Mouse (Mus musculus) large intestine, adult 2 months (tissue): ENCODE data around the gene Tfcp2l1. TPM values are rescaled to one million over a fixed set of nuclear protein-coding genes. Genes with fewer than 3 reads are reported as not detected.
A peak's percentile ranks its signal among the peaks of the same experiment; 100 is the strongest.
"Not testable (repeated sequence)": the region's sequence is repeated elsewhere in the genome, so short reads cannot be mapped to it uniquely, and the experiment has no call there.

Source experiments
- DNase-seq: peaks from one replicate; pipeline ENCODE4 v3.0.0-alpha.2; 2012; ENCODE audit warnings: low read depth, low spot score
- WGBS: fragments of 180-500 bp; shearing (Covaris S2); methylation state at CpG from one replicate; pipeline ENCODE4 v1.1.7; 2018; 5-methylcytosine and 5-hydroxymethylcytosine counted together
- polyA plus RNA-seq: library from polyadenylated mRNA; depleted of rRNA; stranded (reverse); fragments of >200 nt; gene quantifications from 2 replicates; pipeline ENCODE4 v1.2.3, GENCODE M21; 2012; rRNA removed

Tfcp2l1 gene
- 3.1 and 3.7 TPM in 2 replicates for polyA plus RNA-seq

DNA sequence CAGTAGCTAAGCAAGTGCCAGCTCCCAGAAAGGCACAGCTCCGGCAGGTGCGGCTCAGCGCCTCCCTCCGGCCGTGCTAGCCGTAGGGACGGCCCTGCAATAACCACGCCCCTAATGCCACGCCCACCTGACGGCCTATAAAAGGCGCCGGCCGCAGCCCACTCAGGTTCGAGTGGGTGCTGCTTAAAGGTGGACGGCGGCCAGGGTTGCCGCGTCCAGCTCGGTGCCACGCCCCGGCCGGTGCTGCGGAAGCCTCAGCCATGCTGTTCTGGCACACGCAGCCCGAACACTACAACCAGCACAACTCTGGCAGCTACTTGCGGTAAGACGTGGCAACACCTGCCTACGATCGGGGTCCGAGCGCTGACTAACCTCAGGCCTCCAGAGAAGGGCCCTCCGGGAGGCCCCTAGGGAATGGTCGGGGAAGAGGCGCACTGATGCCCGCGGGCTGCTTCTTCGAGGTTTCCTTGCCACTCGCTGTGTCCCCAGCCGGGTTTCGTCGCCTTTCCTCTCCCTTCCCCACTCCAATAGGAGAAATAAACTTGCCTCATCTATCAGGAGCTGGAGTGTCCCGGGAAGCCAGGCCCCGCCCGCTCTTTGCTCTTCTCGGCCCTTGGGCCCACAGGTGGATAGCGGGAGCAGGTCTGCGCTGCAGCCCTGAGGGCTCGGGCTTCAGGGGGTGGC, at the start of gene Tfcp2l1:
Gene Tfcp2l1 (plus strand): TSS at position 165 of the 684 bp plus-strand sequence.
- DNase-seq = no peak
- WGBS = under 1% methylated on average over 48 of the region's 48 CpGs

DNA sequence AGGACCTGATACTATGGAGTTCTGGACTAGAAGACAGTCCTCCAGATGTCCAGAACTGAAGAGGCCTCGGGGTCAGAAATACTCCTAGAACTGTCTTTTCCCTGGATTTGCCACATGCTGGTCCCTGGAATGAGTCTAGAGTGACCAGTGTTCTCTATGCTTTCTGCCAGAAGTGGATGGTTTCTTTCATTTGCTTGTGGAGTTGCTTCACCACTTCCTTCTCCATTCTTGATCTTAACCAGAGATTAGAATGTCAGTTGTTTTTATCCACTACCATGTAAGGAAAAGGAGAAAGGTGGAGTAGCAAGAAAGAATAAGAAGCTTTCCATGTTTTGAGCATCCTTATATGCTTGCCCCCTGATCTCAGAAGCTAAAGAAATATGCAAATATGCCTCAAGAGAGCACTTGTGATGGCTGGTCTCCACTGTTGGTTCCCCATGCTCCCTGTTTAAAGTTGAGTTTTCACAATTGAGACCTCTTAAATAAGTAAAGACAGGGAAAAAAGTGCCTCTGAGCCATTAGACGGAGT, 47.5 kb upstream of the Tfcp2l1 start:
- WGBS = 93% methylated on average over 2 of the region's 2 CpGs
- DNase-seq = no peak

DNA sequence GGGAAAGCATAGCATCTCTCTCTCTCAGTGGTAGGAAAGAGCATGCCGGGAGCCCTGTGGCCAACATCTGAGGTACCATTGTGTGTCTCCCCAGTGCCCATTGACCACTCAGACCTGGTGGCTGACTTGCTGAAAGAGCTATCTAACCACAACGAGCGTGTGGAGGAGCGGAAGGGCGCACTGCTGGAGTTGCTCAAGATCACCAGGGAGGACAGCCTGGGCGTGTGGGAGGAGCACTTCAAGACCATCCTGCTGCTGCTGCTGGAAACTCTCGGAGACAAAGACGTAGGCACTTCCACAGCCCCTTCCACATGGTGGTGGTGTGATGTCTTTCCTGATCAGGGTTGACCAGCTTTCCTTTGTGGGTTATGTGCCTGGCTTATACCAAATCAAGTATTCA, 46.6 kb upstream of the Tfcp2l1 start:
- 85% methylated on average over 8 of the region's 8 CpGs for WGBS
- no peak for DNase-seq

DNA sequence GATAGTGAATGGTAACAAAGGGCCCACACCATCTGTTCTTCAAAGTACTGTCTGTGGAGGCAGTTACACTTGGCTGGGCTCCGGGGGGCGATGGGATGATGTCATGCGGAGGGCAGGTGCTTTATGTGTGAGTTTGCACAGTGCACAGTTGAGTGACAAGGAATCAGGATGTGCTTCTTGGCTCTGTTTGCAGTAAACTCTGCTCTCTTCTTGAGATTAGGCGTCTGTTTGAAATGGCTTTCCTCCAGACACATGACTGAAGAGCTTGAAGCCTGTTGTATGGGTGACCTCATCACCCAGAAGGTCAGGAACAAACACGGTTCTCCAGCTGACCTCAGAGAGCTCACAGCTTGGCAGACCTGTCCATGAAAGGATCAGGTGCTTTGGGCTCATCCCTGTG, 38.0 kb upstream of the Tfcp2l1 start:
- WGBS = 41% methylated on average over 5 of the region's 5 CpGs
- DNase-seq = no peak

DNA sequence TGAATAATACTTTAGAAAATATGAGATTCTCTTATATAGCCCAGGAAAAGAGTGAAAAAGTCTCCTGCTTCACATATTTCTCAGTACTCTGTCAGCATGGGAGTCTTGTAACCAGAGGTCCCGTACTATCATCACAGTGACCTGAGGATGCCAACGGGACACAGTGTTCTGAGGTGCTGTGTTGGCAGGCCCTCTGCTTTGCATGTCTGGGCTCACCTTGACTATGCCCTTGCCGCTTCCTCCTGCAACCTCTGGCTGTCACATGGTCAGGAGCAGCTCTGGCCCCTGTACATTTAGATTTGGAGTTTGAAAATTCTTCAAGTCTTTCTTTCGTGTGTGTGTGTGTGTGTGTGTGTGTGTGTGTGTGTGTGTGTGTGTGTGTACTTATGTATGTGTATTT, 34.8 kb upstream of the Tfcp2l1 start:
- DNase-seq = no peak
- WGBS = 92% methylated on average over 4 of the region's 4 CpGs

DNA sequence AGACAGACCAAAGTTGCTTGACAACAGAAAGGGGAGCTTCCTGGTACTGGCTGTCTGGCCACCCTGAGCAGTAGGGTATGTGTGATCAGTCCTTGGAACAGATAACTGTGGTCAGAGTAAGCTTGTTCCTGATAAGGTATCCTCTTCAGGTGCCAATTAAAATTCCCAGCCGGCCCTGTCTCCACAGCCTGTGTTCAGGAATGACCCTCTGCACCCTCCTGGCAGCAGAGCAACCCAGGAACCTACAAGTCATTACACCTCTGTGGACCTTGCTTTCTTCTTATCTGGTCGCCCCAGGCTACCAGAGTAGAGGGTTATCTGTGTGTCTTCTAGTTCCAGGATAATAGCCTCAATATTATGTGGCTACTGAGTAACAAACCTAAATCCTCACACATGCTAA, 32.4 kb upstream of the Tfcp2l1 start:
- DNase-seq = no peak
- WGBS = 31% methylated on average over 2 of the region's 2 CpGs

DNA sequence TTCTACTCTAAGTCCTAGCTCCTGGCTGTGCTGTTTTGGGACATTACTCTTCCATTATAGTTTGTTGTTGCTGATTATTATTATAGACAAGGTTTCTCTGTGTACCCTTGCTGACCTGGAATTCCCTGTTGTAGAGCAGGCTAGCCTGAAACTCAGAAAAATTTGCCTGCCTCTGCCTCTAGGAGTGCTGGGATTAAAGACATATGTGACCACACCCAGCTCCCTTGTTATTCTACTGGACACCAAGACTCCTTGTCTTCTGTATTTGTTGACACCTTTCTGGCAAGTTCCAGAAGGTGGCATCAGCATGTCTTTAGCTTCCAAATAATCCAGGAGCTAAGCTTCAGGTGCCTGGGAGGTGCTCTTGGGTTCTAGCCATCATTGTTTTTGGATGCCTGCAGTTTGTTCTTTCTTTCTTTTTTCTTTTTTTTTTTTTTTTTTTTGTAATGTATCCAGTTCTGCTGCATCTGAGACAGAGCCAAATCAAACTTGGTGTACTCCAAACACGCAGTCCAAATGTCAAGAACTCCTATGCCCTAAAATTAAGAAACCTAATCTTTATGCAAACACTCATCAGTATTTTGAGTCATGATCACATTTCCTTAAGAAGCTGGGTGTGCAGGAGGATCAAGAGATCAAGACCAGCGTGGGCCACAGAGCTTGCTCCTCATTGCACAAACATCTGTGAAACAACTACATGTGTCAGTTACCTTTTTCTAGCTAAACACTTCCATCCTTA, 30.1 kb upstream of the Tfcp2l1 start:
- no peak for DNase-seq
- WGBS = 19% methylated on average over 2 of the region's 2 CpGs

DNA sequence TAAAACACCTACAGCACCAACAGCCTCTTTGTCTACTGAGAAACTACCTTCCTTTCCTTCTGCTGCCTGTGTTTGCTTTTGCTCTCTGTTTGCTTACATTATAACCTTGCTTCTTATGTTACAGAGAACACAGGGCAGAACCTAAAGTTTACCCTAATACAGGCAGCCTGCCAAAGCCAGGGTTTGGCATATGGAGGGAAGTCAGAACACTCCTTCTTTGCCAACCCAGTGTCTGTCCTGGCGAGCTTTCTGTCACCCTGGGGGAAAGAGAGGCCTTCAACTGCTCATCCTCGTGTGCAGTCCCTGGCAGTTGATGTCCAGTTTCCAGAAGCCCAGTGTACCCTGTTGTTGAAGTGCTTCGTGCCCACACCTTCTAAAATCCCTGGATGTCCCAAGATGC, 29.4 kb upstream of the Tfcp2l1 start:
- WGBS = 30% methylated on average over 3 of the region's 3 CpGs
- DNase-seq = peak; percentile 67

DNA sequence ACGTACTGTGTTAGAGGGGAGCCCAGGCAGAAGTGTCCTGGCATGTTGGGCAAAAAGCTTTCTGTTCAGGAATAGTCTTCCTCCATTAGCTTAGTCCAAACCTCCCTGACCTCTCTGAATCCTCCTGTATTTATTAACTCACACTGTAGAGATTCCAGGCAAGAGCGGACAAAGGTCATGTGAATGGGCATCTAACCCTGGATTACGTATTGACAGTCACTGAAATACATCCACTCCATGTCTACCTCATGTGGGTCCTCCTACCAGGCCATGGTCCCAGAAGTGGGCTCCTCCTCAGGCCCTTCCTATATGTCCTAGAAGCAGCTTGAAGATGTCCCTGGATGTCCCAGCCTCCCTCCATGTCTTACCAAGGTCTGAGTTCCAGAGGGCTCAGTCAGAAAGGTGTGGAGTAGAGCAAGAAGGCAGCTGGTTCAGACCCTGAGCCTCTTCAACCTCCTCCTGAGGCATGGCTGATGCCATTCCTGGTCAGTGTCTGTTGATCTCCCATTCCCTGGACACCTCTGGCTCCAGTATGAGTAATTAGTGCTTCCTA, 14.0 kb upstream of the Tfcp2l1 start:
- 70% methylated on average over 3 of the region's 3 CpGs for WGBS
- DNase-seq = no peak

DNA sequence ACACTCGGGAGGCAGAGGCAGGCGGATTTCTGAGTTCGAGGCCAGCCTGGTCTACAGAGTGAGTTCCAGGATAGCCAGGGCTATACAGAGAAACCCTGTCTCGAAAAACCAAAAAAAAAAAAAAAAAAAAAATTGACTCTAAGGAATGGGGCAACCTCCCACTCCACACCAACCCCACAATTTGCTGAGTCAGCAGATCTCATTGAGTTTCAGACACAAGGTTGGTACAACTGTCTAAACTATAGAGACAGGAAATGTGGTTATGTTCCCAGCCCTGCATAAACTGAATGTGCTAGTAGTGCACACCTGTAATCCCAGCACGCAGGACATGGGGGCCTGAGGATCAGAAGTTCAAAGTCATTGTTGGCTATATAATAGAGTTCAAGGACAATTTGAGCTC, 6.7 kb upstream of the Tfcp2l1 start:
- 88% methylated on average over 5 of the region's 5 CpGs for WGBS

DNA sequence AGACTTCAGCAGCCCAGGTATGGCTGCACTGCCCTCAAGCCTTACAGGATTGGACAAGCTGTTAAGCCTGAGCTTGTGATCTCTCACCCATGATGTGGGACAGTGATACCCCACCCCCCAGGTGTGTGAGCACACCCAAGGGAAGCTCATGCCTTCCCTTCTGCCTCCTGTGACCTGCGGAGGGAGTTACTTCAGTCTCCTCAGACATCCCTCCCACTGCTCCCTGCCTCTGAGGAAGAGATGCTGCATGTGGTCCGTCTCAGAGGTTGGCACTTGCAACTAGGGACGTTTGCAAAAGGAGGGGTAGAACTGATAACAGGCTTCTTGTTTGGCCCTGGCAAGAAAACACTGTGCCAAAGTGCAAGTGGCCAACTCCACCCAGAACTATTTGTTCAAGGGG, 4.9 kb upstream of the Tfcp2l1 start:
- 16% methylated on average over 3 of the region's 3 CpGs for WGBS
- no peak for DNase-seq

More for the DNA sequence above, 6.7 kb upstream of the Tfcp2l1 start:
- DNase-seq = not testable (repeated sequence)

DNA sequence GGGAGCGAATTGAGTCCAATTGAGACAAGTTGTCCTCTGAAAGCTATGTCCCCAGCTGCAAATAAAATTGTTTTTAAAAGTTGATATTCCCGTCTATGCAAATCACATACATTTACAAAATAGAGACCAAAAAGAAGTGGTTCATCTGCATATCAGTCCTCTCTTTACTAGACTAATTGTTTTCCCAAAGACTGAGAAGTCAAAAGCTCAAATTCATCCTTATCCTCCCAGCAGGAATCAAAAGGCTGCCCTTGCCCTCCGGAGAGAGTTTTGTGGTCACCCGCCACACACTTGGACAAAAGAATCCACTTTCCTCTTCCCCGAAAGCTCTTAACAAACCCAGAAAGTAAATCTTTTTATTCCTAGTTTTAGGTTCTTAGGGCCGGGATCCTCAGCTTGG, 2.3 kb upstream of the Tfcp2l1 start:
- WGBS = 80% methylated on average over 6 of the region's 6 CpGs
- no peak for DNase-seq

DNA sequence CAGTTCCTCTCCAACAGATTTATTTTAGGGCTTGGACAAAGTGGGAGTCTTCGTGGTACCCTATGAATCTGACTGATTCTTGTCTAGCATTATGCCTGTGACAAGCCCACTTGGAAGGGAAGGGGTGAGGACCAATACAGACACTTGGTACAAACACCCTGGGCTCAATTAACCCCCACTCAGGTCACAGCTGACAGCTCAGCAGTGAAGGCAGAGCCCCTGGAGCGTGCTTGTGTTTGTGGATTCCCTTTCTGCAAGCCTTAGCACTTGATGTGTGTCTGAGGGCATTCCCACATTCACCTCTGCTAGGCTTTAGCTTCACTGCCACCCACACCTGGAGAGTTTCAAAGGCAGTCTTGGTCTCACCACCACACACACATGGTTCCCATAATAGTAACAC, 1.8 kb upstream of the Tfcp2l1 start:
- 74% methylated on average over 2 of the region's 2 CpGs for WGBS
- DNase-seq = no peak

DNA sequence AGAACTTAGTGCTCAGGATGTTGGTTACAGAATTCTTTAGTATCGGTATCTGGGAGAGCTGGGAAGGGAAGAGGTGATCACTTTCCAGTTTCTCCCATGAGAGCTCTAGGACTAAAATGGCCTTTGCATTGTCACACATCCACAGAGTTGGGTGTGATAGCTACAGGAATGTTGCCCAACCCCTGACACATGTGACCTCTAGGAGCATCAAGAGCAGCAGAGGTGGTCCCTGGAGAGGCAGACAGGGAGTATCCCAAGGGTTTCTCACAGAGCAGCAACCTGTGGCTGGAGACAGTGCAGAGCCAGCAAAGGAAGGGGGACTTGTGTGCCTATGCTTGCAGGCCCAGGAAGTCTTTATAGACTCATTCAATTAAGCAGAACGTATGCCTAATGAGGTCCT, 1.3 kb upstream of the Tfcp2l1 start:
- WGBS = 77% methylated on average over 2 of the region's 2 CpGs
- no peak for DNase-seq

DNA sequence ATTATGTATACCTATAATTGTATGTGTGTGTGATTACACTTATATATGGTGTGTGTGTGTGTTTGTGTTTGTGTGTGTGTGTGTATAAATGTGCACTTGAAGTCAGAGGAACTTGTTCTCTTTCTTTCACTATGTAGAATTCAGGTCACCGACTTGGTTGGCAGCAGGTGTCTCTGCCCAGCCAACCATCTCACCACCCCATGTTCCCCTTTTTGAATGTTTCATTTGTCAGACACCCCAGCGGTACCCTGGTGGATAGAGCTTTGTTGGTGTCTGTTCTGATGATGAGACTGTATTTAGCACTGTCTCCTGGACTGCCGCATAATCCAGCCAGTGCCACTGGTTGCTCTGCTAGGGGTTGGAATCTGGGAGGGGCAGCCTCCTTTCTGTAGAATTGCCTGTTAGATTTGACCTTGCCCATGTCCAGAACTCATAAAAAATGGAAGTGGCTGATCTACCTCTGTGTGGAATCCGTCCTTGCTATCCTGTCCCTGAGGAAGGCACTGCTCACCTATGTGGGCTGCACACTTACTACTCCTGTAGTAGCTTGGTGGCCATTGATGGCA, 5.8 kb downstream of the Tfcp2l1 start:
- DNase-seq = no peak
- 64% methylated on average over 4 of the region's 4 CpGs for WGBS

DNA sequence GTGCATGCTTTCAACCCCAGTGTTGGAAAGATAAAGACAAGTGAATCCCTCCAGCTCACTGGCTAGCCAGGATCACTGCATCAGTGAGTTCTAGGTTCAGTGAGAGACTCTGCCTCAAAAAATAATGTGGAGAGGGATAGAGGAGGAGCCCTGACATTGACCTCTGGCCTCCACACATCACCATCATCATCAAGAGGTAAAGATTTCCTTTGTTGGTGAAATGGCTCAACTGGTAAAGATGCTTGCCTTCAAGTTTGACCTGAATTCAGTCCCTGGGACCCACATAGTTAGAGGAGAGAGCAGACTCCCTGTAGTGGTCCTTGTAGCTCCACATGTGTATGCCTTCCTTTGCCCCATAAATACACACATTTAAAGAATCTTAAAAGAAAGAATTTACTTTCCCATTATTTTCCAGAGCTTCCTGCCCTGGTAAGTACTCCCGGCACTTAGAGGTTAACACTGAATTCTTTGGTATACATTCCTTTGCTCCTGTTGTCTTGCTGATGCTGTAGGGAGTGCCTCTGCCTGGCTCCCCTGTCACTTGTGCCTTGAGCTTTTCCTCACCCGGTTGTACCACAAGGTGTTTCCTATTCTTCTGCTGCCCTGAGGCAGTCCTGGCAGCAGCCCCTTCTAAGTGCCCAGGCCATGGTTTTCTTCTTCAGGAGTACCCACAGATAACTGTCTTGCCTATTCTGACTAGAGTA, 14.7 kb downstream of the Tfcp2l1 start:
- no peak for DNase-seq
- 35% methylated on average over 2 of the region's 2 CpGs for WGBS

DNA sequence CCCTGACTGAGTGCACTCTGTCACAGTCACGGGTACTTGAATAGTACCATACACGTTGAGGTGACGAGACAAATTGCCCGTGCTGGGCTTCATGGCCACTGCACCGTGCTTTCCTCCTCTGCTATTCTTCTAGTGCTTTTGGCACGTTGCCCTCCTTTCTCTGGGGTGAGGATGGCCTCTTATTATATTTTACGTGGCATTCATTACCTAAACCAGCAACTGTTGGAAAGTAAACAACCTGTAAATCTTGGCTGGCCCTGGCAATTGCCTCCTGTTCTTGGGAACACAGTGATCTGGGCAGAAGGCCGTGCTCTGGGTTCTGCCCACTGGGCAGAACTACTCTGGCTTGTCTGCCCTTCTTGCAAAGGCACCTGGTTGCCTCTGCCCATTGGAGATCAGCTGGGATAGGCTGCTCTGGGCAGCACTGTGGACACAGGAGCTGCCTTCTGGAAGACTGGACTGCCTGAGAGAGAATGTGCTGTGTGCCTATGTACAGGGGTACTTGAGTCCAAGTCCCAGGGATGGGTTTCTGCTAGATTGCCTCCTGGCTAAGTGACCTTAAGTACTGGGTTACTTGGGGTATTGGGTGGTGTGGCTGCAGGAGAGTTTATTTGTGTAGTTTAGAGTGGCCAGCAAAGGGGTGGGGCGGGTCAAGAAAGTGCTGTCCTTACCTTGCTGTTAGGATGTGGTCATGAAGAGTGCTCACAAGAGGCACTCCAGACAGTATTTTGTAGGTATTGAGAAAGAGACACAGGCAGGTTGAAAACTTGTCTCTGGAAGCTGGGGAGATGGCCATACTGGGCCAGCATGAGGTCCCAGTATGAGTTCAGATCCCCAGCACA, 15.6 kb downstream of the Tfcp2l1 start:
- DNase-seq = peak; percentile 93
- 19% methylated on average over 9 of the region's 9 CpGs for WGBS

DNA sequence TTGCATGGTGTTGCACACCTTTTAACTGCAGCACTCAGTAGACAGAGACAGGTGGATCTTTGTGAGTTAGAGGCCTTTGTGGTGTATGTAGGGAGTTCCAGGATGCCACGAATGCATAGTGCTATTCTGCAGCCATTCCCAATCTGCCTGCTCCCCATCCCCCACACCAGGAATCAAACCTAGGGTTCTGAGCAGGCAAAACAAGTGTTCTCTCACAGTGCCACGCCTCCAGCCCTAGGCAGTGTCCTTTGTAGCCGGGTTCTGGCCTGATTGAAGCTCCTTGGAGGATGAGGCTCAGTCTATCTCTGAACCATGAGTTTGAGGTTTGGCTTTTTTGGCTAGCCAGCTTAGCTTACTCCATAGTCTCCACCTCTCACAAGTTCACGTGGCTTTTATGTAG, 18.0 kb downstream of the Tfcp2l1 start:
- DNase-seq = no peak
- 38% methylated on average over 4 of the region's 4 CpGs for WGBS

DNA sequence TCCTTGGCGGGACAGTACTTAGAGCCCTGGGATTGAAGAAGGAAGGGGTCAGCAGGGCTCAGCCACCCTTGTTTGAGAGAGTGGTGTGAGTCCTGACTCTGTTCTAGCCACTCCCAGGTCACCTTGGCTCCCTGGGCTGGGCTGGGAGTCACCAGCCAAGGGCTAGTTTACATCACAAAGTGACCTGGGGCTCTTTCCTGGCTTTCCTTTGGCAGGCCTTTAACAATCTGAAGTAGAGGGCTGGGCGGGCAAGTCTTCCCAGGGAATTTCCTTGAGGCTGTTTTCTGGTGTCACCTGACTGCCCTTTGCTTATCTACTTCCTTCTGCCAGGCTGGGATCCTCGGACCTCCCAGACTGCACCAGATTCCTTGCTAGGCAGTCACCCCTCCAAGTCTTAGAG, 20.3 kb downstream of the Tfcp2l1 start:
- WGBS = 18% methylated on average over 3 of the region's 3 CpGs
- DNase-seq = peak; percentile 92
